Mouse (Mus musculus): ENCODE data around the gene Ppp1r14a. TPM values are rescaled to one million over a fixed set of nuclear protein-coding genes. Genes with fewer than 3 reads are reported as not detected.

The Ppp1r14a gene
- polyA plus RNA-seq, 1 experiment from 2014 or later: 3.1 TPM

DNA sequence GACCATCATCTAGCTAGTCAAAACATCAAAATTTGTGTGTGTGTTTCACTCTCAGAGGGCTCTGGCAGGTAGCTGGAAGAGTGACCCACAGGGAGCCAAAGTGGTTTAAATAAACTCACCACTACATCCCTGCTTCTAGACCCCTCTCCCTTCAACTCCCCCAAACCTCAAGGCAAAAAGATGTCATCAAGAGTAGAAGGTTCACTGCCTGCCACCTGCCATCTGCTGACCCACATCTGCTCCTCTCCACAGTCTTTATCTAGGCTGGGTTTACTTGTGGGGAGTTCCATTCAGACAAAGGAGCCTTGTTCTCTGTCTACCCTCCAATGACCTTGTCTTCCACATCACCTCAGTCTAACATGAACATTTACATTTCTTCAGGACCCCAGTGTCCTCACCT is 9.8 kb upstream of the Ppp1r14a start:
- DNase-seq (ENCODE audit: low spot score): peak; percentile 76

DNA sequence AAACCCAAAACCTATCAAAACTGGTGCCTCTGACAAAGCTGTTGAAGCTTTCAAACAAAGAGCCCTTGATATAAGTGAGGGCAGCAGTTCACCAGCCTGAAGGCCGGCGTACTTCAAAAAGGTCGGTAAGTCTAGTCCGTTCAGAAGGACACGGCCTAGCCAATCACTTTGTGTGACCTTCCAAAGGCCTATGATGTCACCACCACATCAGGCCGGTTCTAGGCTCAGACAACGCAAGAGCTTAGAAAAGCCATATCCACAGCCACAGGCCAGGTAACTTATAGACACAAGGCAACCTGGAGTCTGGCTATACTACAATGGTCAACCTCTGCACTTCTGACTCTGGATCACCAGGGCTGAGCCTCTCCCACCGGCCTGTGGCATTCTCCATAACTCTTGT is 9.2 kb upstream of the Ppp1r14a start:
- no peak for DNase-seq (ENCODE audit: low spot score)

DNA sequence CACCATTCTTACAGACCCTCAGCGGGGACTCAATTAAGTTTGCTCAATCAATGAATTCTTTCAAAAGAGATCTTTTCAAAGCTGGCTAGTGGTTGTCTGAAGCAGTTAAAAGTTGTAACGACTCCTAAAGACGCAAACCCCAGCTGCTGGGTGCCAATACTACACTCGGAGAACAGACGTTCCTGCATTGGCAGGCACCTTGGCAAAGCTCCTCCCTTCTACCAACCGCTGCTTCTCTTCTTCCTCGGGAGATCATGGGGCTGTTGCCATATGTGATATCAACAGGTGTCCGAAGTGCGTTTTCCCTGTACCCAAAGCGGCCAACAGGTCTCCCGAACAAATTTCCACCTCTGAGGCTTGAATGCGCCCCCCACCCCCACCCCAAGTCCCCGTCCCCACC is 8.3 kb upstream of the Ppp1r14a start:
- DNase-seq (ENCODE audit: low spot score): peak; percentile 73

DNA sequence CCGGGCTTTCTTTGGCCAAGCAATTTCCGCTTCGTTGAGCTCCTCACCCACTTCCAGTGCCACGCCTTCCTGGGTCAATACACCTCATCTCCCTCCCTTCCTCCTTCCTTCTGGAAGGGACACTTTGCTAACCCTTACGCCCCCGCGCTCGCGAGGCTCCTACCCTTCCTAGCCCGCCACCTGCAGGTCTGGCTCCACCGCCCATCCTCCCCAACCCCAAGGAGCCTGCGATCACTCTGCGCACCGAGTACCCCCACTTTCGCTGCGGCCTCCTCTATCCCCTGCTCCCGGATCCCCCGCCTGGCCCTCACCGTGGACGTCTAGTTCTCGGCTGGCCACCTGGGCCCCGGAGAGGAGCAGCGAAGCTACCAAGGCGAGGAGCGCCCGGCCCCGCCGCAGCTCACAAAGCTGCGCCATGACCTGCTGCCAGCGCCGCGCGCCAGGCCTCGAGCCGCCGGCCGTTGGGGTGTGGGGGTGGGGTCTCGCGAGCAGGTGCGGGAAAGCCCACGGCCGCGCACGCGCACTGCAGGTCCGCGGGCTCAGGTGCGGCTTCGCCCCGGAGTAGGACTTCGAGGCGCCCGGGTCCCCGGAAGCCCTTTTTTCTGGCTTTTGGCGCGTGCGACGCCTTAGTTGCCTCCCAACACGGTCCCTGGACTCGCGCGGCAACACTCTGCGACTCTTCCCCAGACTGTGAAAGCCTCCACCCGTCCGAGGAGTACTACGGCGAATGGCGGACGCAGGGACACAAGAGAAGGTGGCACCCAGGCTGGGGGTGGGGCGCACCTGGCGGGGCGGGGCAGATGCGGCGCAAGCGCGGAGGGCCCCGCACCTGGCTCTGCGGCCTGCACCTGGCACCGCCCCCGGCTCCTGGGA is 7.7 kb upstream of the Ppp1r14a start, which contains the start of gene Spint2:
Spint2 (minus strand) TSS at position 712 of the 873 bp plus-strand sequence.
- DNase-seq (ENCODE audit: low spot score): peak; percentile 86

DNA sequence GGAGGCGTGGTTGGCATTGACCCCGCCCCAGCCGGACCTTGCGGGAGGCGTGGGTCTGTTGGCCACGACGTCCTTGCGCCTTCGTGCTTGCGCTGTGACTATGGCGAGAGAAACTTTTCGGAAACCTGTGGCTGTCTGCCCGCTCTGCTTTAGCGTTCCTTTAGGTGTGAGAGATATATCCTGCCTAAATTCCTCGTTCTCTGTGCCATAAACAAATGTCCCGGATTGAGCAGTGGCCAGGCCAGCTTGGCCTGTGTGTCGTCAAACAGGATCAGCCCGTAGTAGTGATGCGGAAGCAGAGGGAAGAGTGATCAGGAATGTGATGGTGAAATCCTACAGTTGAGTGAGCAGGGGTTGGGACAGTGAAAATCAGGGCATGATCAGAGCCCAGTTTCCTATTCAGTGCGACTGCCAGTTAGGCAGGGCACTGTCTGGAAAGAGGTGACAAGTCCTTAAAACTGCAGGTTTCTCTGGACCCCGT is 7.0 kb upstream of the Ppp1r14a start:
- DNase-seq (ENCODE audit: low spot score): no peak

DNA sequence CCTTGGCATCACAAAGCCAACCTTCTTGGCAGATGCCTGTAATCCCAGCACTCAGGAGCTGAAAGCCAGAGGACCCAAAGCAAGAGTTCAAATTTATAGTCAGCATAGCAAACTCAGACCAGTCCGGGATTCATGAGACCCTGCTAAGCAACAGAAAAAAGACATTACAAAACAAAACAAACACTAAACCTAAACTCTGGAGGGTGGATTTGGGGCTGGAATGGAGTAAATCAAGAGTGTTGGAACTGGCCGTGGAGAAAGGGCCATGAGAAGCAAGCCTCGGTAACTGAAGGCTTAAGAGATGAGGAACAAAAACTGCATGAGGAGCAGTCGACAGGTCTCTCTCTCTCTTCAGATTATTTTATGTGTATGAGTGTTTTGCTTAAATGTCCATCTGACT is 5.2 kb upstream of the Ppp1r14a start:
- DNase-seq (ENCODE audit: low spot score): no peak

DNA sequence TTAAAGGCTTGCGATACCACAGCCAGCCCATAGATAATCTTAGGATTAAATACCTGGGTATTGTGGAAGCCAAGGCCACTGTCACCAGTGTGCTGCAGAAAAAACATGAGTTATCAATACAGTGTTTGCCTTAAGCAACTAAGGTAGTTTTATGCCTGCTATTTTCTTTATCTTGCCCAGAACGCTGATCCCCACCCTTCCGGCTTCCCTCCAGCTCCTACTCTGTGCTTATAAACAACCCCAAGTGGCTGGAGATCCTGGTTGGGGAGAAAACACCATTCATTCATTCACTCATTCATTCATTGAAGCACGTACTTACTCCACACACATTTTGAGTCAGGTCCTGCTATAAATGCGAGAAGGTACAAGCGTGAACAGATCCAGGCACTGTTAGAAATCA is 4.6 kb upstream of the Ppp1r14a start:
- no peak for DNase-seq (ENCODE audit: low spot score)

DNA sequence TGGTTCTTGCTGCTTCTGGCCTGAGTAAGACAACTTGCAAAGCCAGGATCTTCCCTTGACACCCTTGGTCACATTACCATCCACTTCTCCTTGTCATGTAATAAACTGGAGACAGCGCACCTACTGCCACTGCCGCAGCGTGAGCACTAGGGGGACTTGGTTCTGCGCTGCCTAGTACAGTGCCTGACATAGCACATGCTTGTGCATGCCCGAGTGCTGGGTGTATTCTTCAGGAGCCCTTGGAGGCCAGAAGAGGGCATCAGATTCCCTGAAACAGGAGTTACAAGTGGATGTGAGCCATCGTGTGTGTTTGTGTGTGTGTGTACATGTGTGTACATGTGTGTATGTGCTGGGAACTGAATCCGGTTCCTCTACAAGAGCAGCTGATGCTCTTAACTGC is 1.6 kb upstream of the Ppp1r14a start:
- DNase-seq (ENCODE audit: low spot score): no peak

DNA sequence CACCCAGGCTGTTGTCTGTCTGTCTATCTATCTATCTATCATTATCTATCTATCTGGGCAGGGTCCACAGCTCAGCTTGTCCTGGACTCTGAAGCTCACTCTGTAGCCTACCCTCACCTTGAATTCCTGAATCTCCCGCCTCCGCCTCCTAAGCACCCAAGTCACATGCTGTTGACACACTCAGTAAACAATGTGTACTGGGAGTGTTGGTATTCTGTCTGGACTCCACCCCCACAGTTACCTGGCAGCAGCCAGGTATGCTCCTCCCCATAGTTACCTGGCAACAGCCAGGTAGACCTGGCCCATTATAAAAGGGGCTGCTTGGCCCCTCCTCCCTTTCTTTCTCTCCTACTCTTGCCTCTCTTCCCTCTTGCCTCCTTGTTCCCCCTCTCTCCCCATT is 1.0 kb upstream of the Ppp1r14a start:
- DNase-seq (ENCODE audit: low spot score): no peak

DNA sequence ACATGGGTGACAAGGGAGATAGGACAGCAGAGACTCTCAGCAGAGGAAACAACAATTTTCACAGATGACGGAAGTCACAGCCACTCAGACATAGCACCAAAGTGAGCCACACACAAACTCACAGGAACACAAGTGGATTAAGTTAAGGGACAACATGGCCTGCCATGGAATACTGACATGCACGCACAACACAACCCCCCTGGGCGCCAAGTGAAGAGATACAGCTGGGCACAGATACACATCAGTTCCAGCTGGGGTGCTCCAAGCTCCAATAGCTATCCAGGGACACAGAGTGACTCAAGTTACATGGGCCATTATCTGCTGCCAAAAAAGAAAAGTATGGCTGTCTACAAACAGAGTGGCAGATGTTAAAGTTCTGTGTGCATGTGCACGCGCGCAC is 748 bp downstream of the Ppp1r14a start:
- DNase-seq (ENCODE audit: low spot score): no peak

DNA sequence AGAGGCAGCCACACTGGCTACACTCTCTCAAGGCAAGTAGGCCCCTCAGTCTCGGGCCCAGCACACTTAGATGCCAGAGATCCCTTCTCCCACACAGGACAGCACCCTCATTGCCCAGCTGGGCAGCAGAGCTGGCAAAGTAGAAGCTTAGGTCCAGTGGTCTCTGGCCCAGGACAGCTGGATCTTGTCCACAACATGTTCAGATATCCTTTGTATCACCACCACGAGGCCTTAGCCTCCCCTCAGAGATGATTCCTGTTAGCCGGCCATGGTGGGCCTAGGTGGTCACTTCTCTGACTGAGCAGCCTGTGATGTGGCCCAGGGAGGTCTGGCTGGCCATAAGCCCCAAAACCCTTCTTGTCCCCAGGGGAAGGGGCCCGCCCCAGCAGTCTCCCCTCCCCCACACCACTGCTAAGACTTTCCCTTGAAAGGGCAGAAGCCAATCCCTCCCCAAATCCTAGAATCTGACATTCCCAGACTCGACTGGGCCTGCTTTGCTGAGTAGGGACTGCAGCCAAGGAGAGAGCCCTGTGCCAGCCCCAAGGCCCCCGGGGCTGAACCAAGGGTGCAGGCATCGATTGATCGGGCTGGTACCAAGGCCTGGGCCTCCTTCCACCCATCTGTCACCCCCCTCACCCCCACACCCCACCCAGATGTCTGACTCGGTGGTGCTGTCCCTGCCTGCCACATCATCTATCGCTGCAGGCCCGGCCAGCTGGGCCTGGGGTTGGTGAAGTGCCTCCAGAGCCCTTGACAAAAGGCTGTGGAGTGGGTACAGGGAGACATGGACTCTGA is 1.8 kb downstream of the Ppp1r14a start:
- DNase-seq (ENCODE audit: low spot score): no peak

DNA sequence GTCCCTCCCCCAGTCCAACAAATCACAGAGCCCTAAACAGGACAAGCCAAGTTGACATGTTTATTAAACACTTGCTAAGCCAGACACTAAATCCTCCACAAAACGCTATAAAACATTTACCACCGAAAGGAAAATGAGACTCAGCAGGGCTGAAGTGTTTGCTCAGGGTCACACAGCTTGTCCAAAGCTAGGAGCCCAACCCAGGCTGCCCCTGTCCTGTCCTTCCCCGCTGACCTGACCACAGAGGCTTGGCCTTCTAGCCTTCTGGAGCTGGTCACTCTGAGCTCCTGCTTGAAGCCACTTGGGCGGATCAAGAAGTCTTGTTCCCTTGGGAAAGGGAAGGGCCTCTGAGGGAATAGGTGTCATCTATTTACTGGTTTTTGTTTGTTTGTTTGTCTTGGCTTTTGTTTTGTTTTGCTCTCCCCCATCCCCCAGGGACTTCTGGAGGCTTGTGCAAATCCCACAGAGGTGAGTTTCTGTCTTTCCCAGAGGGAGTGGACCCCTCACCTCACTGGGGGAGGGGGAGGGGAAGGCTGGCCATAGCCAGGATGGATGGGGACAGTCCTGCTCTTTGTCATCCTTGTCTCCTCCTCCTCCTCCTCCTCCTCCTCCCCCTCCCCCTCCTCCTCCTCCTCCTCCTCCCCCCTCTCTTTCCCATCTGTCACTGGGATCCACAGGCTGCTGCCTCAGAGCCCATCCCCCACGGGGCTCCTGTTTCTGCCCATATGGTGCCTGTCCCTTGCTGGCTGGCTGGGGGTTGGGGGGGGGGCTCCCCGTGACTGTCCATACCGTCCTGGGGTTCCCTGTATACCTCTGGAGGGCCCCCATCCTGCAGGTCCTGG is 2.7 kb downstream of the Ppp1r14a start:
- DNase-seq (ENCODE audit: low spot score): no peak

DNA sequence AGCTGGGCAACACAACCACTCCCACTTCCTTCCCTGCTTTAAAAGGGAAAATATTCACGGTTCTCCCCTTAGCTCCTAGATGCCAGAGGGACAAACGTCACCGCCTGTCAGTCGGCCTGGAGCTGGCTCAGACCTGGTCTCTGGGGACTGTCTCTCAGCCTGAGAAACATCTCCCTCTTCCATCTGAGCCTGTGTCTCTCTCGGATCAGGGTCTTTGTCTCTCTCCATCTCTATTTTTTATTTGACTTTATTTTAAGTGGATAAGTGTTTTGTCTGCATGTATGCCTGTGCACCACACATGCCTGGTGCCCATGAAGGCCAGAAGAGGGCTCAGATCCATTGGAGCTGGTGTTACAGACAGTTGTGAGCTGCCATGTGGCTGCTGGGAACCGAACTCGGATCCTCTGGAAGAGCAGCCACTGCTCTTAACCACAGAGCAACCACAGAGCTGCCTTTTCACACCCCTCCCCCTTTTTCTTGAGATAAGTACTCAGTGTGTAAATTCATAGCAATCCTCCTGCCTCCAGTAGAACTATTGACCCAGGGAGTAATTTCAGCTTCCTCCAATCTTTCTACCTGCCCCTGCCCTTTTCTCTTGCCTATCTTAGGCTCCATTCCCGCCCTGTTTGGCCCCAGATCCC is 3.5 kb downstream of the Ppp1r14a start:
- peak; percentile 24 for DNase-seq (ENCODE audit: low spot score)

DNA sequence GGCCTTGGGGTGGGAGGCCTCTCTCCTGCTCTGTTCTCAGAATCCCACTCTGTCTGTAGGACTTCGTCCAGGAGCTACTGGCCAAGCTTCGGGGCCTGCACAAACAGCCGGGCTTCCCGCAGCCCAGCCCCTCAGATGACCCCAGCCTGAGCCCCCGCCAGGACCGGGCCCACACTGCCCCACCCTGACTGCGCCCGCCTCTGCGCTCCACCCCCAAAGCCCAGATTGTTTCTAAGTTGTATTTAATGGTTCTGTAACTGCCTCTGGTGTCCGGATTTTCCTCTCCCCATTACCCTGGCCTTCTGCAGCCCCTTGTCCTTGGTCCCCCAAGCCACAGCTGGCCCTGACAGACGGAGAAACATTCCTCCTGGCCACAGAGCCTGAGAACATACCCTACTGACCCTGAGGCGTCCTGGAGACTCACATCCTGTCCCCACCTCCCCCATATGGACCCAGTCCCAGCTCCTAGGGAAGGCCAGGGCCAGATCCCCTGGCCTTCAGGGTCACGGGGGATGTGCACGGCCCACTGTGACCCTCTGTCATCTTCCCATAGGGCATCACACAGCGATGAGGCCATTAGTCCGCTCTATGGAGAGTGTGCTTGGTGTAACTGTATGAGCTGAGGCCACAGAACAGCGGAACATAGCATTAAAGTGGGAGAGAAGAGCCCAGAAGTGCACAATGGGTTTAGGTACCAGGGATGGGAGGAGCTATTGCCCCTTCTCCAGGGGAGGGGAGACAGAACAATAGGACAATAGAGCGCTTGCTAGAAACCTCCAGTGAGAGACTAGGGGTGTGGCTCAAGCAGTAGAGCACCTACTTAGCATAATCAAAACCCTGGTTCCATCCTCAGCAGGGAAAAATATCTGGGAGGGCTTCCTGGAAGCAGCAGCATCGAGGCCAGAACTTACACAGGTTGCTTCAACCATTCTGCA is 4.3 kb downstream of the Ppp1r14a start:
- no peak for DNase-seq (ENCODE audit: low spot score)

DNA sequence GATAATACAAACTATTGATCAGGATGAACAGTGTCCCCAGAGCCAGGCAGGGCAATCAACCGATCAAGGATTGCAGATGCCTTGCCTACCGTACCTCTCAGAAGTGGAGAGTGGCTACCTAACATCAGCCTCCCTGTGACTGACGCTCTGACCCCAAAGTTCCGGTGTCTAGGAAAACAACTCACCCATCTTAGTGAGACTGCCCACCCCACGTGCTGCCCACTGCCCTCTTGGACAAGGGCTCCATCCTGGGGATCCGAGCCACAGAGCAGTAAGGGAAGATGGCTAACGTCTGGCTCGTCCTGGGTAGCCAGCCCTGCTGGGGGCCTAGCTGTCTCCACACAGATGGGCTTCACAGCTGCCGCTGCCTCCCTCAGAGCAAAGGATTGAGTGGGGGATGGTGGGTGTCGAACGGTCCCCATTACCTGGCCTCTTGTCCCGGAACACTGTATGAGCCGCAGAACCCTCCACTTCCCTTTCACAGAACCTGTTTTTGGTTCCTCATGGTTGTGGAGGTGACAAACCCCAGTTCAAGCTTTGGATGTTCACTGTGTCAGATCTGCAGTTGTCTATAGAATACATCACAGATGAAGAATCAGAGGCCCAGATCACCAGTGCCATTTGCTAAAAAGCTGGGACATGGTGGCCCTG is 5.1 kb downstream of the Ppp1r14a start:
- DNase-seq (ENCODE audit: low spot score): no peak

DNA sequence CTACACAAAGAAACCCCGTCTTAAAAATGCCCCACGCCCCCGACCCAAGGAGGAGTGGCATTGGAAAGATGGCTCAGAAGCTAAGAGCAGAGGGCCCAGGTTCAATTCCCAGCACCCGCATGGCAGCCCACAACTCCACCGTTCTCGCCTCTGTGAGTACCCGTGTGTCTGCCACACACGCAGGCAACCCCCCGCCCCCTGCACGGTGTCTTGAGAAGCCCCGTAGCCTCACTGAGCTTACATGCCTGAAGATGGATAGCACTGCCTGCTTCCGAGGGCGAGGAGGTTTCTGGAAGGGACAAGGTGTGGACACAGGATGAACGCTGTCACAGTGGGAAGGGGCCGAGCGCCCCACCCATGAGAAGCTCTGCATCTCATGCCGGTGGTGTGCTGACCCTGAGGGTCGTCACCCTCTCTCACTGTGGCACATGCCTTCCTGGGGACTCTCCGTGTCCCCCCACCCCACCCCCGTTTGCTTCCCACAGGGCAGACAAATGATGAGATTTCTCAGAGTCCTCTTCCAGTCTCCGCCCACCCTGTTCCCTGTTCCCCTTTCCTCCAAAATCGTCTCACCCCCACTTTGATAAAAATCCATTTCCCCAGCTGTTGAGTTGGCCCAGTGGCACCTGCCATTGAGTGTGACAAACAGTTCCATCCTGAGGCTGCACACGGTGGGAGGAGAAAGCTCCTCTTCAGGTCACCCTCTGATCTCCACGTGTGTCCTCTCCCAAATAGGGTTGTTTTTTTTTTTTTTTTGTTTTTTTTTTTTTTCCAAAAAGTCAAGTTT is 6.9 kb downstream of the Ppp1r14a start:
- no peak for DNase-seq (ENCODE audit: low spot score)

DNA sequence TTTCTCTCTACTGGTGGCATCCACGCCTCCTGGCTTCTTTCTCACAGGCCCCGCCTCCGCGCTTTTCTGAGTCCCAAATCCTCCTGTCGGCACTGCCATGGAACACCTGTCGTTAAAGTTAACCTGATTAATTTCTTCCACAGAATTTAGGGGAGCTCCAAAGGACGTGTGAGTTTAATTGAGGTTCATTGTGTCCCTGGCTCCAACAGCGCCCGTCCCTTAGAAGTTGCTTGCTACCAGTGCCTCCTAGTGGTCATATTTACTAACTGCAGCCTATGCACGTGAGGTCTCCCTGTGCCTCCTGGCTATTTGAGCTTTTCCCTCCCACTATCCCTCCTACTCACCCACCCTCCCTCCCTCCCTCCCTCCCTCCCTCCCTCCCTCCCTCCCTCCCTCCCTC is 7.9 kb downstream of the Ppp1r14a start:
- peak; percentile 80 for DNase-seq (ENCODE audit: low spot score)

DNA sequence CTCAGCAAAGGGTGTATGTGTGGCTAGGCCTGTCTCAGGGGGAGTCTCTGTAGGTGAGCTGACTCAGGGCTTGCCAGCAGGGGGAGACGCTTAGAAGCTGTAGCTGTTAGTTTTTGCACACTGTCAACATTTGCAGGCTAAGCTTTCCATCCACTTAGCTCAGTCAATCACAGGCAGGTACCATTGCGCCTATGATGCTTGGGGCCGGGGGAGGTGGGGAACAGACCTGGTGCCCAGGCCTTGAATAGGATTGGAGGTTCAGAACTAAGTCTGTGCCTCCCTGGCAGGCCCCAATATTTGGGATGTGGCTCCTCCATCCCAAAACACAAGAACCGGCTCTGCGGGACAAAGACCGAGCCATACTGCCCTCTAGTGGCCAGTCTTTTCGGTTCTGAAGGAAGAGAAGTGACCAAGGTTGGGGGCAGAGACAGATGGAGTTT is 12.0 kb downstream of the Ppp1r14a start:
- peak; percentile 85 for DNase-seq (ENCODE audit: low spot score)
